Mouse (Mus musculus): Measurements from ENCODE around the gene Zfp511. TPM values are rescaled to one million over a fixed set of nuclear protein-coding genes. Genes with fewer than 3 reads are reported as not detected.

Gene Zfp511
- polyA plus RNA-seq, 1 experiment from 2014 or later: 37.2 TPM

DNA sequence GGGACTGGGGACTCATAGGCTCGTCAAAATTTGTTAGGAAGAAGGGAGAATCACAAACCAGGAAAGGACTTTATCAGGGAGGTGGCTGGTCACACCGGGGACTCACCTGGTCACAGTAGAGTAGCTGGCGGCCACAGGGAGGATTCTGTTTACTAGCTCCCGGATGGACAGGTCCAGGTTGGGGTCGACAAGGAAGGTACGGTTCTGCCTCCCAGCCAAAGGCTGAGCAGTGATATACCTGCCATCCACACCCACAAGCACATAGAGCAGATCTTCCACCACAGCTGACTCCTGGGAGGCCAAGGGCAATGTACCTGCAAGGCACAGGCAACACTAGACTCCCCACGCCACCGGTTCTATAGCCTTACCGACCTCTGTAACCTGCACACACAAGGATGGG lies 28.4 kb upstream of the Zfp511 start:
- H3K9ac ChIP-seq: no peak overlapping the region
- no peak overlapping the region for H3K27ac ChIP-seq
- no peak for ATAC-seq (ENCODE audit: insufficient number of reproducible peaks, low FRiP score, low TSS enrichment, low read depth)
- no peaks in the 10 kb centered on the region for H3K27me3 ChIP-seq
- H3K4me1 ChIP-seq: no peaks in the 10 kb centered on the region
- peaks cover 57% of the 10 kb centered on the region for H3K36me3 ChIP-seq
- no peaks in the 10 kb centered on the region for H3K9me3 ChIP-seq
- no peak overlapping the region for H3K4me2 ChIP-seq
- no peak overlapping the region for H3K4me3 ChIP-seq
- 92% methylated on average over 9 of the region's 9 CpGs for WGBS

DNA sequence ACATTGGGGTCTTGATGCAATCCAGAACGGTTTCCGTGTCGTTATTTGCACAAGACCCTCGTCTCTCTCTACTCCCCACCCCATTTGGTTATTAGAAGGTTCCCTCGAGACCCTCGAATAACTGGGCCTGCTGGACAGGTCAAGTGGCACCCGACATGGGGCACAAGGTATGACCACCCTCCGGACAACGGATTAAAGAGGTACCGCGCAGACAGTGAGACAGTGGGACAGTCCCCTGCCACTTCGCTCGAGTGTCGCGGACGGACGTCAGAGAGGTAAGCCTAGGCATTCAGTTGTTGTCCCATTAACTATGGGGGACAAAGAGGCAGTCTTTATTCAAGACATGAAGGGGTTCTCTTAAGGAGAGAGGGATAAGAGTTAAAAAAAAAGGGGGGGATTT lies 24.9 kb upstream of the Zfp511 start:
- 96% methylated on average over 17 of the region's 17 CpGs for WGBS
- no peak overlapping the region for H3K4me3 ChIP-seq
- H3K27me3 ChIP-seq: no peaks in the 10 kb centered on the region

GRCm38 (mm10) chr7:140031771-140032170 lies 4.4 kb upstream of the Zfp511 start:
- H3K9me3 ChIP-seq: no peaks in the 10 kb centered on the region
- H3K9ac ChIP-seq: no peak overlapping the region
- 92% methylated on average over 12 of the region's 12 CpGs for WGBS
- H3K4me1 ChIP-seq: peaks cover 11% of the 10 kb centered on the region
- H3K4me3 ChIP-seq: no peak overlapping the region
- no peaks in the 10 kb centered on the region for H3K27me3 ChIP-seq
- peaks cover 56% of the 10 kb centered on the region for H3K36me3 ChIP-seq
- no peak overlapping the region for H3K4me2 ChIP-seq
- ATAC-seq (ENCODE audit: insufficient number of reproducible peaks, low FRiP score, low TSS enrichment, low read depth): no peak
- no peak overlapping the region for H3K27ac ChIP-seq

More for the DNA sequence above, 24.9 kb upstream of the Zfp511 start:
- no peak for ATAC-seq (ENCODE audit: insufficient number of reproducible peaks, low FRiP score, low TSS enrichment, low read depth)
- H3K4me2 ChIP-seq: no peak overlapping the region
- H3K36me3 ChIP-seq: peaks cover 34% of the 10 kb centered on the region
- H3K4me1 ChIP-seq: no peaks in the 10 kb centered on the region
- H3K27ac ChIP-seq: no peak overlapping the region
- H3K9ac ChIP-seq: no peak overlapping the region
- H3K9me3 ChIP-seq: no peaks in the 10 kb centered on the region

GRCm38 (mm10) chr7:140032366-140032765 lies 3.8 kb upstream of the Zfp511 start:
- Histone ChIP-seq H3K4me2 (no peak overlapping the region), H3K9me3 (no peaks in the 10 kb centered on the region), H3K4me3 (no peak overlapping the region), H3K4me1 (peaks cover 17% of the 10 kb centered on the region), H3K36me3 (peaks cover 56% of the 10 kb centered on the region), H3K27ac (no peak overlapping the region), H3K9ac (no peak overlapping the region), H3K27me3 (no peaks in the 10 kb centered on the region)
- ATAC-seq (ENCODE audit: insufficient number of reproducible peaks, low FRiP score, low TSS enrichment, low read depth): no peak
- 94% methylated on average over 10 of the region's 10 CpGs for WGBS

GRCm38 (mm10) chr7:140033386-140033785 lies 2.8 kb upstream of the Zfp511 start:
- peaks cover 49% of the 10 kb centered on the region for H3K36me3 ChIP-seq
- no peak overlapping the region for H3K27ac ChIP-seq
- H3K27me3 ChIP-seq: no peaks in the 10 kb centered on the region
- H3K9ac ChIP-seq: no peak overlapping the region
- WGBS: 94% methylated on average over 9 of the region's 9 CpGs
- no peaks in the 10 kb centered on the region for H3K9me3 ChIP-seq
- no peak for ATAC-seq (ENCODE audit: insufficient number of reproducible peaks, low FRiP score, low TSS enrichment, low read depth)
- no peak overlapping the region for H3K4me2 ChIP-seq
- no peak overlapping the region for H3K4me3 ChIP-seq
- H3K4me1 ChIP-seq: peaks cover 20% of the 10 kb centered on the region

GRCm38 (mm10) chr7:140035456-140035855 lies 735 bp upstream of the Zfp511 start:
- H3K27ac ChIP-seq: peak overlapping the region; percentile 95
- H3K4me1 ChIP-seq: peaks cover 20% of the 10 kb centered on the region
- no peaks in the 10 kb centered on the region for H3K27me3 ChIP-seq
- H3K4me2 ChIP-seq: peak overlapping the region; percentile 77
- no peak for ATAC-seq (ENCODE audit: insufficient number of reproducible peaks, low FRiP score, low TSS enrichment, low read depth)
- 12% methylated on average over 7 of the region's 7 CpGs for WGBS
- H3K4me3 ChIP-seq: peak overlapping the region; percentile 83
- no peaks in the 10 kb centered on the region for H3K9me3 ChIP-seq
- peak overlapping the region; percentile 87 for H3K9ac ChIP-seq
- peaks cover 45% of the 10 kb centered on the region for H3K36me3 ChIP-seq

DNA sequence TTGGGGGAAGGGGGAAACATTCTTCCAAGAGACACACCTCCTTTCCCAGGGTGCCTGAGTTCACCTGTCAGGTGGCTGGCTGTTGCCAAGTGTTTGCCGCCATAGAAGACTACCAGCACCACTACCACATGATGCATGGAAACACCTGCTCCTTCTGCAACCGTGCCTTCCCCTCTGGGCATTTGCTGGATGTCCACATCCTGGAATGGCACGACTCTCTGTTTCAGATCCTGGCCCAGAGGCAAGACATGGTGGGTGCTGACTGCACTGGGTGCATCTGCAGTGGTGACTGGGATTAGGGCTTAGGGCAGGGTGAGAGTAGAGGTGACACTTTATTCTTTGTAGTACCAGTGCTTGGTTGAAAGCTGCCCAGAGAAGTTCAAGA lies 972 bp downstream of the Zfp511 start:
- Histone ChIP-seq H3K9me3 (no peaks in the 10 kb centered on the region), H3K27ac (no peak overlapping the region), H3K27me3 (no peaks in the 10 kb centered on the region), H3K4me1 (peaks cover 20% of the 10 kb centered on the region), H3K36me3 (peaks cover 37% of the 10 kb centered on the region), H3K9ac (peak overlapping the region; percentile 57), H3K4me3 (peak overlapping the region; percentile 83), H3K4me2 (peak overlapping the region; percentile 77)
- ATAC-seq (ENCODE audit: insufficient number of reproducible peaks, low FRiP score, low TSS enrichment, low read depth): no peak
- WGBS: 44% methylated on average over 3 of the region's 3 CpGs

DNA sequence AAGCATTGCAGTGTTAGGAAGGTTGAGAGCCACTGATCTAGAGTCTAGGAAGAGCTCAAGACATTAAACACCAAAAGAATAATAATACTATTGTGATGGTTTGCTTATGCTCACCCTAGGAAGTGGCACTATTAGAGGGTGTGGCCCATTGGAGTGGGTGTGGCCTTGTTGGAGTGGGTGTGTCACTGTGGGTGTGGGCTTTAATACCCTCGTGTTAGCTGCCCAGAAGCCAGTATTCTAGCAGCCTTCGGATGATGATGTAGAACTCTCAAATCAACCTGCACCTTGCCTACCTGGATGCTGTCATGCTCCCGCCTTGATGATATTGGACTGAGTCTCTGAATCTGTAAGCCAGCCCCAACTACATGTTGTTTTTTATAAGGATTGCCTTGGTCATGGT lies 6.5 kb downstream of the Zfp511 start:
- Histone ChIP-seq H3K9ac (no peak overlapping the region), H3K4me2 (no peak overlapping the region), H3K27ac (no peak overlapping the region), H3K36me3 (peaks cover 23% of the 10 kb centered on the region), H3K4me3 (no peak overlapping the region), H3K4me1 (peaks cover 3% of the 10 kb centered on the region), H3K9me3 (no peaks in the 10 kb centered on the region), H3K27me3 (peaks cover 36% of the 10 kb centered on the region)
- WGBS: 63% methylated on average over 3 of the region's 3 CpGs
- ATAC-seq (ENCODE audit: insufficient number of reproducible peaks, low FRiP score, low TSS enrichment, low read depth): no peak

- Histone ChIP-seq H3K9me3 (no peaks in the 10 kb centered on the region), H3K4me2 (no peak overlapping the region), H3K4me1 (peaks cover 24% of the 10 kb centered on the region), H3K9ac (no peak overlapping the region), H3K27me3 (peaks cover 63% of the 10 kb centered on the region), H3K27ac (no peak overlapping the region), H3K4me3 (no peak overlapping the region), H3K36me3 (peaks cover 8% of the 10 kb centered on the region; the same call in 1 of the 2 replicates)
- no peak for ATAC-seq (ENCODE audit: insufficient number of reproducible peaks, low FRiP score, low TSS enrichment, low read depth)
- 66% methylated on average over 4 of the region's 4 CpGs for WGBS
Observed at GRCm38 (mm10) chr7:140045546-140045945, 9.4 kb downstream of the Zfp511 start.

GRCm38 (mm10) chr7:140047811-140048311 lies 11.7 kb downstream of the Zfp511 start:
- no peaks in the 10 kb centered on the region for H3K36me3 ChIP-seq
- H3K4me3 ChIP-seq: peak overlapping the region; percentile 41
- H3K9ac ChIP-seq: no peak overlapping the region
- H3K4me2 ChIP-seq: peak overlapping the region; percentile 86
- peaks cover 24% of the 10 kb centered on the region for H3K4me1 ChIP-seq
- H3K27me3 ChIP-seq: peaks cover 85% of the 10 kb centered on the region
- H3K27ac ChIP-seq: no peak overlapping the region
- no peak for ATAC-seq (ENCODE audit: insufficient number of reproducible peaks, low FRiP score, low TSS enrichment, low read depth)
- under 1% methylated on average over 33 of the region's 33 CpGs for WGBS
- H3K9me3 ChIP-seq: no peaks in the 10 kb centered on the region

DNA sequence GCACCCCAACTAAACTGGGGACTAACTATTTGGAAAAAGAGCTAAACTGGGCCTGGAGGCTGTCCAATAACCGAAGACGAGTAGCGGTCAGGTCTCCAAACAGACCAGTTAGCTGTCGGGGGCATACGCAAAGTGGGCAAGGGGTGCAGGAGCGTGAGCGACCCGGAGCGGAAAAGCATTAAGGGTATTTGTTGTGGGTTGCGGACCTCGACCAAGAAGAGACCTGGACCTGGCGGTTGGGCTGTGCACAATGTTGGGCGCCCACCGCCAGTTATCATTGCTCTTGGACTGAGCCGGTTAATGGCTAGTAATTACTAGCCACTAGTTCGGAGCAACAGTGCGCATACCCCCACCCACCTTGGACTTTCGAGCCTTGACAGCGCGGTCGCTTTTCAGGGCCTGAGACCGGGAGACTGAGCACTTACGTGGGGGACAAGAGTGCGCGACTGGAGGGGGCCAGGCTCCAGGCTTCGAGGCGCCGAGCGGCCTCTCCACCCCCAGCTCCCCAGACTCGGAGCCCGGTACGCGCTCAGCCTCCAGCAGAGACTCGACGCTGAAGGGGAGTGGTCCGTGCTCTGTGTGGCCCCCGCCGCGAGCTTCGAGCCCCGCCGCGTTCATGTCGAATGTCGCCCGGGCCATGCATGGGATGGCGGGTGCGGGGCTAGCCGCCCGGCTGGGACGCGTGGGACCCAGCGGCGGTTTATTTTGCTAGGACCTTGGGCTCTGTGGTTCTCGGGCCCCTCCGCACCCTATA lies 12.3 kb downstream of the Zfp511 start, which contains the start of gene Msx3:
Gene Msx3, minus strand, starts transcription at position 729 of the 754 bp plus-strand sequence.
- H3K4me1 ChIP-seq: peaks cover 24% of the 10 kb centered on the region
- peak within 1 kb of the TSS; percentile 86 for H3K4me2 ChIP-seq
- no peak within 1 kb of the TSS for H3K9ac ChIP-seq
- no peaks in the 10 kb centered on the region for H3K36me3 ChIP-seq
- peaks cover 90% of the 10 kb centered on the region for H3K27me3 ChIP-seq
- WGBS: 1% methylated on average over 56 of the region's 56 CpGs
- no peak within 1 kb of the TSS for H3K27ac ChIP-seq
- 0 out of 2 replicates have a peak, but pooled peaks have one; percentile 32 for ATAC-seq (ENCODE audit: insufficient number of reproducible peaks, low FRiP score, low TSS enrichment, low read depth)
- H3K4me3 ChIP-seq: peak within 1 kb of the TSS; percentile 41
- H3K9me3 ChIP-seq: no peaks in the 10 kb centered on the region

DNA sequence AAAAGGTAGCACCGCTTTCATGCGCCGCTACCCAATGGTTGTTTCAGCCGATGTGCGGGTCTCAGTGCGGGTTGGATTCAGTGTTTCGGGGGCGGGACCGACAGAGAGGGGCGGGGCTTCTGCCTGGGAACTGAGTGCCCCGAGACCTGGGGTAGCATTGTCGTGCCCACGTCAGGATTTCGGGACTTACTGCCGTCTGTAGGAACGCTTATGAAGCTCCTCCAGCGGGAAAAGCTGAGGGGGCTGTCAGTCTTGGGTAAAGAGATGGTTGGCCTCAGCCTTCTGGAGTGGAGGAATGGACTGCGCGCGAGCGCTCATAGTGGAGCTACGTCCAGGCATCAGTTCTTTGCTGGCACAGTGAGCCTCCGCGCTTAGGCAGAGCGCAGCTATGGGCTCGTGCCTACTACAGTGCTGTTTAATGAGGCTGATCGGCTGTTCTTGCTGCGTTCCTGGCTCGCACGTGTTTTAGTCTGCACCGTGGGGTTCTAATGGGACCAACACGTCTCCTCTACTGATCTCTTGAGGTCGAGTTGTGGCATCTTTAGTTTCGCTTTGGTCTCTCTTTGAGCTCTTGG lies 13.0 kb downstream of the Zfp511 start:
- Histone ChIP-seq H3K27ac (no peak overlapping the region), H3K4me3 (peak overlapping the region; percentile 41), H3K9me3 (no peaks in the 10 kb centered on the region), H3K9ac (no peak overlapping the region), H3K4me2 (peak overlapping the region; percentile 86), H3K4me1 (peaks cover 24% of the 10 kb centered on the region), H3K27me3 (peaks cover 92% of the 10 kb centered on the region), H3K36me3 (no peaks in the 10 kb centered on the region)
- peak; percentile 25; the same call in 1 of the 2 replicates for ATAC-seq (ENCODE audit: insufficient number of reproducible peaks, low FRiP score, low TSS enrichment, low read depth)
- under 1% methylated on average over 34 of the region's 34 CpGs for WGBS
